ENCODE assay signal across 23 mouse cellular contexts in the genomic region with DNA sequence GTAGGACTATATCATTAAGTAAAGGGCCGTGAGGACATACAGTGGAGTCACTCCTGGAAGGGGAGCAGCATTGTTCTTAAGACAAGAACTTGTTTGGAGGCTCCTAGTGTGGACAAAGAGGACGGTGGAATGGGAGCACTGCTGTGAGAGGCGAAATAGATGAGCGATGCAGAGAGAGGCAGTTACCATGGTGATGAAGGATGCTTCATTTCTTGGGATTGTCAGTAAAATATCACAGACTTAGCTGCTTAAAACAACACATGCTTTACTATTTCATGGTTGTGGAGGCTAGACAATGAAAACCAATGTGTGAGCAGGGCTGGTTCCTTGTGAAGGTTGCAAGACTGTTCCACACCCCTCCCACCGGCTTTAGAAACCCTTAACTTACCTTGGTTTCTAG. TPM values are rescaled to one million over a fixed set of nuclear protein-coding genes. Genes with fewer than 3 reads are reported as not detected.
DNase-seq lines count a peak whose midpoint lies in the region; ATAC-seq lines count a peak whose summit lies in the region.
"Had no signal": no experiment of that assay in that cellular context is flagged by ENCODE, and none has a peak within 500 bp of the region (broad histone marks: within the 10 kb centered on the region; RNA-seq: fewer than 3 reads in every experiment).

No protein-coding gene starts in this region.

- H3K9me3 ChIP-seq in forebrain, embryonic 15.5 days = no peaks in the 10 kb centered on the region
- no peaks in the 10 kb centered on the region for H3K9me3 ChIP-seq in forebrain, embryonic 12.5 days
- H3K9me3 ChIP-seq in midbrain, embryonic 11.5 days (ENCODE audit: control insufficient read depth, low read length) = no peaks in the 10 kb centered on the region
- no peaks in the 10 kb centered on the region; the same call in 1 of the 2 replicates for H3K9me3 ChIP-seq in midbrain, embryonic 10.5 days (replicated peaks)
- H3K9me3 ChIP-seq in midbrain, embryonic 16.5 days (replicated peaks; ENCODE audit: control insufficient read depth, low read length, poor library complexity, severe bottlenecking) = no peaks in the 10 kb centered on the region
- H3K9me3 ChIP-seq: embryonic facial prominence, embryonic 13.5 days; heart, embryonic 13.5 days; hindbrain, embryonic 13.5 days; intestine, embryonic 15.5 days; neural tube, embryonic 12.5 days had no signal

- peak overlapping the region; percentile 49 for H3K27ac ChIP-seq in forebrain, embryonic 15.5 days (replicated peaks)
- no peak overlapping the region for H3K27ac ChIP-seq in forebrain, embryonic 12.5 days
- H3K27ac ChIP-seq in midbrain, embryonic 11.5 days (ENCODE audit: low read depth, low read length) = no peak overlapping the region
- H3K27ac ChIP-seq in midbrain, embryonic 10.5 days (replicated peaks) = no peak overlapping the region
- no peak overlapping the region for H3K27ac ChIP-seq in midbrain, embryonic 16.5 days (ENCODE audit: low read length)
- H3K27ac ChIP-seq: embryonic facial prominence, embryonic 13.5 days; heart, adult 2 months; heart, embryonic 13.5 days; hindbrain, embryonic 13.5 days; intestine, embryonic 15.5 days; neural tube, embryonic 12.5 days had no signal

- H3K36me3 ChIP-seq in forebrain, embryonic 15.5 days = no peaks in the 10 kb centered on the region
- no peaks in the 10 kb centered on the region for H3K36me3 ChIP-seq in forebrain, embryonic 12.5 days (replicated peaks)
- no peaks in the 10 kb centered on the region; the same call in 1 of the 2 replicates for H3K36me3 ChIP-seq in midbrain, embryonic 11.5 days (ENCODE audit: control insufficient read depth, insufficient read depth, low read length)
- no peaks in the 10 kb centered on the region for H3K36me3 ChIP-seq in midbrain, embryonic 10.5 days
- H3K36me3 ChIP-seq in midbrain, embryonic 16.5 days (ENCODE audit: control insufficient read depth, insufficient read depth, low read length) = no peaks in the 10 kb centered on the region
- H3K36me3 ChIP-seq: embryonic facial prominence, embryonic 13.5 days; heart, embryonic 13.5 days; hindbrain, embryonic 13.5 days; intestine, embryonic 15.5 days; neural tube, embryonic 12.5 days had no signal

- 66% methylated on average over 5 of the region's 5 CpGs for WGBS in forebrain, embryonic 15.5 days
- 73% methylated on average over 5 of the region's 5 CpGs for WGBS in forebrain, embryonic 12.5 days
- WGBS in midbrain, embryonic 11.5 days = 80% methylated on average over 5 of the region's 5 CpGs
- 84% methylated on average over 5 of the region's 5 CpGs for WGBS in midbrain, embryonic 10.5 days
- 49% methylated on average over 5 of the region's 5 CpGs for WGBS in midbrain, embryonic 16.5 days

- no peaks in the 10 kb centered on the region for H3K27me3 ChIP-seq in forebrain, embryonic 15.5 days
- no peaks in the 10 kb centered on the region for H3K27me3 ChIP-seq in forebrain, embryonic 12.5 days
- no peaks in the 10 kb centered on the region for H3K27me3 ChIP-seq in midbrain, embryonic 11.5 days (ENCODE audit: control insufficient read depth, insufficient read depth, low read length)
- no peaks in the 10 kb centered on the region for H3K27me3 ChIP-seq in midbrain, embryonic 10.5 days (ENCODE audit: low read depth, poor library complexity, severe bottlenecking)
- H3K27me3 ChIP-seq in midbrain, embryonic 16.5 days (ENCODE audit: control insufficient read depth, insufficient read depth, low read depth, low read length) = no peaks in the 10 kb centered on the region
- H3K27me3 ChIP-seq: embryonic facial prominence, embryonic 13.5 days; heart, embryonic 13.5 days; hindbrain, embryonic 13.5 days; intestine, embryonic 15.5 days; neural tube, embryonic 12.5 days had no signal

- H3K4me3 ChIP-seq in forebrain, embryonic 15.5 days = no peak overlapping the region
- H3K4me3 ChIP-seq in forebrain, embryonic 12.5 days (replicated peaks) = no peak overlapping the region
- no peak overlapping the region for H3K4me3 ChIP-seq in midbrain, embryonic 11.5 days (ENCODE audit: low read depth, low read length)
- no peak overlapping the region for H3K4me3 ChIP-seq in midbrain, embryonic 10.5 days
- no peak overlapping the region for H3K4me3 ChIP-seq in midbrain, embryonic 16.5 days (ENCODE audit: low read depth, low read length)
- H3K4me3 ChIP-seq: embryonic facial prominence, embryonic 13.5 days; erythroblast, embryonic 14.5 days; heart, adult 2 months; heart, embryonic 13.5 days; hindbrain, embryonic 13.5 days; intestine, embryonic 15.5 days; neural tube, embryonic 12.5 days had no signal

- no peak overlapping the region for H3K4me2 ChIP-seq in forebrain, embryonic 15.5 days (replicated peaks)
- no peak overlapping the region for H3K4me2 ChIP-seq in forebrain, embryonic 12.5 days
- H3K4me2 ChIP-seq in midbrain, embryonic 11.5 days = no peak overlapping the region
- H3K4me2 ChIP-seq in midbrain, embryonic 16.5 days (ENCODE audit: low read length) = no peak overlapping the region
- H3K4me2 ChIP-seq: embryonic facial prominence, embryonic 13.5 days; heart, embryonic 13.5 days; hindbrain, embryonic 13.5 days; intestine, embryonic 15.5 days; neural tube, embryonic 12.5 days had no signal

- H3K9ac ChIP-seq in forebrain, embryonic 15.5 days (replicated peaks) = no peak overlapping the region
- H3K9ac ChIP-seq in forebrain, embryonic 12.5 days = no peak overlapping the region
- no peak overlapping the region for H3K9ac ChIP-seq in midbrain, embryonic 11.5 days (ENCODE audit: low read length)
- H3K9ac ChIP-seq in midbrain, embryonic 16.5 days (ENCODE audit: low read depth, low read length) = no peak overlapping the region
- H3K9ac ChIP-seq: embryonic facial prominence, embryonic 13.5 days; heart, embryonic 13.5 days; hindbrain, embryonic 13.5 days; intestine, embryonic 15.5 days; neural tube, embryonic 12.5 days had no signal

- DNase-seq in midbrain, embryonic 11.5 days (ENCODE audit: low spot score, missing footprints) = peak; percentile 71
- DNase-seq in midbrain, embryonic 10.5 days (ENCODE audit: low spot score) = no peak
- DNase-seq in brain, embryonic 18.5 days (ENCODE audit: low read depth, low spot score) = peak; percentile 47
- DNase-seq in yolk sac, embryonic 10.5 days (ENCODE audit: low spot score) = no peak
- DNase-seq: adrenal gland, postnatal 36 days; cerebellum, adult 18-20 months; cerebellum, postnatal 36 days; embryo, embryonic 11 days; gastrocnemius, postnatal 10 days; heart, adult 2 months; kidney, adult 8-10 months; kidney, postnatal 10 days; lung, postnatal 4 days had no signal

- peaks cover 7% of the 10 kb centered on the region; the same call in 1 of the 2 replicates for H3K4me1 ChIP-seq in forebrain, embryonic 15.5 days
- H3K4me1 ChIP-seq in forebrain, embryonic 12.5 days = no peaks in the 10 kb centered on the region; the same call in 1 of the 2 replicates
- H3K4me1 ChIP-seq in midbrain, embryonic 11.5 days (ENCODE audit: control insufficient read depth, insufficient read depth, low read length) = no peaks in the 10 kb centered on the region
- peaks cover under 1% of the 10 kb centered on the region for H3K4me1 ChIP-seq in midbrain, embryonic 10.5 days
- H3K4me1 ChIP-seq in midbrain, embryonic 16.5 days (ENCODE audit: control insufficient read depth, insufficient read depth, low read length) = no peaks in the 10 kb centered on the region
- H3K4me1 ChIP-seq: embryonic facial prominence, embryonic 13.5 days; heart, embryonic 13.5 days; hindbrain, embryonic 13.5 days; intestine, embryonic 15.5 days; neural tube, embryonic 12.5 days had no signal

- ATAC-seq in forebrain, embryonic 15.5 days (replicated peaks) = peak; percentile 75
- no peak for ATAC-seq in forebrain, embryonic 12.5 days (ENCODE audit: low FRiP score)
- ATAC-seq in midbrain, embryonic 11.5 days (ENCODE audit: low FRiP score) = no peak
- ATAC-seq in midbrain, embryonic 16.5 days = peak; percentile 84
- ATAC-seq: CD4-positive, CD25-positive, alpha-beta regulatory T cell, adult 4 months; intestine, embryonic 15.5 days had no signal

RNA-seq across cellular contexts. Expression of a gene that starts 27.7 kb away (rescaled TPM):
- 59.9 and 65.8 TPM in 2 replicates for polyA plus RNA-seq in forebrain, embryonic 15.5 days (2015; fragmentation: Nextera tagmentation; extraction: Ambion mirVana)
- 58.2 and 59.1 TPM in 2 replicates for polyA plus RNA-seq in forebrain, embryonic 12.5 days (2016; fragmentation: Nextera tagmentation; extraction: Ambion mirVana)
- polyA plus RNA-seq in midbrain, embryonic 11.5 days (2014; fragmentation: Nextera tagmentation; extraction: Ambion mirVana) = 69.1 and 71.0 TPM in 2 replicates
- polyA plus RNA-seq in midbrain, embryonic 10.5 days (2016; fragmentation: Nextera tagmentation; extraction: Ambion mirVana) = 70.9 and 74.1 TPM in 2 replicates
- polyA plus RNA-seq in midbrain, embryonic 16.5 days (2015; fragmentation: Nextera tagmentation; extraction: Ambion mirVana) = 65.6 and 71.0 TPM in 2 replicates

Comparison
In these comparisons a context has a peak if more than half of its experiments do, and no peak if none do; other contexts are left out.
1. ATAC-seq: peak in forebrain, embryonic 15.5 days (single experiment) and midbrain, embryonic 16.5 days (single experiment); none in forebrain, embryonic 12.5 days (single experiment) and midbrain, embryonic 11.5 days (single experiment).
2. DNase-seq: peak in midbrain, embryonic 11.5 days (single experiment) and brain, embryonic 18.5 days (single experiment); none in midbrain, embryonic 10.5 days (single experiment) and yolk sac, embryonic 10.5 days (single experiment).